Mouse (Mus musculus): ENCODE results near the gene C1s2.
"Not testable (repeated sequence)": the region's sequence is repeated elsewhere in the genome, so short reads cannot be mapped to it uniquely, and the experiment has no call there.

Gene C1s2

DNA sequence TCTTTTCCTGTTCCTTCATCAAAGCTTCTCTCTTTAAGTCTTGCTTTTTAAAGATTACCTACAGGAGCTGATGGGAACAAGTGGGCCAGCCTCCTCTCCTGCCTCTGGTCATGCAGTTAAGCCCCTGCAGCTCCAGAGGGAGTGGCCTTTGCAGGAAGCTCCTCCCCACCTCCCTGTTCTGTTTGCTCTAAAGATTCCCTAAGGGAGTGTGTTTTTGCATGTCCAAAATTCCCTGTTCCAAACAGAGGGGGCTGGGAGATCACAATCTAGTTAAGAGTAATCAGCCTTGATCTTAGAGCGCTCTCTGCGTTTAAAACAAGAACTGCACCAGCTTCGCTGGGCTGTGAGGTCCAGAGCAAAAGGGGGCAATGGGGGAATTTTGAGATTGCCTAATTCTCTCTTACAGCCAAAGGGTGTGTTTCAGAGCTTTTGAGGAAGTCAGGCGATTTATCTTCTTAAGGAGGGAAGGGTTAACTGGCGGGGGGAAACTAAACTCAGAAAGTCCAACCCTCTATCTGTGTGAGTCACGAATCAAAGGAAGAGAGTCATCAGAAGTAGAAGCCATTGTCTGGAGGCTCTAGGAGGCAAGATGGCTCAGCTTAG, 1.1 kb upstream of the C1s2 start:
- not testable (repeated sequence) for DNase-seq (ENCODE audit: low spot score)

DNA sequence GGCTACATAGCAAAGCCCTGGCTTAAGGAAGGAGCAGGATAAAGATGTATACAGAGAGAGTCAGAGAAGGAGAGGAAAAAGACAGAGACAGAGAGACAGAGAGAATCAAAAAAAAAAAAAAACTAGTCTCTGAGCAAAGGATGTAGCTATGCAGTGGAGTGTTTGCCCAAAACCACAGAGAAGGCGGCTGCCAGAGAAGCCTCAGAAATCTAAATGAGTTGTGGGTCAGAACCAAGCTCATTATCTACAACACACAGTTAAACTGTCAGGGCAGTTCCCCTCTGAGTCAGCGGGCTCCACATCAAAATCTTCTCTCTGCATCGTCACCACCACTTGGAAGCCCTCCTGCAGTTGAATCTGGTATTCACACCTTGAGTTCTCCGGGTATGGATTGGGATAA, 5.1 kb downstream of the C1s2 start:
- no peak for DNase-seq (ENCODE audit: low spot score)

DNA sequence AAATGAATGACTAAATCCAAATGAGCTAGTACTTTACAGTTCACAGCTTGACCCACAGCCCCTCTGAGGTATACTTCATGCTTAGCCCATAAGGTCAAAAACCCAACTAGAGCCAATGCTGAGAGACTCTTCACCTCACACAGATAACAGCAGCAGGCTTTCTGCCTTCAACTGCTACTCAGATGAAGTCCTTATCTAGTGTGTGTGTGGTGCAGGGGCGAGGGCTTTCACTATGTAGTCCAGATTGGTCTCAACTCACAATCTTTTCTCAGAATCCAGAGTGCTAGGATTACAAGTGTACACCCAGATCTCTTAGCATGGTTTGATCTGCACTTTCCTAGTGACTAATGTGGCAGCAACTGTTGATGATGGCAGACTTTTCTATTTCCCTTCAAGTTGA, 9.7 kb downstream of the C1s2 start:
- DNase-seq (ENCODE audit: low spot score), result not testable (repeated sequence)

DNA sequence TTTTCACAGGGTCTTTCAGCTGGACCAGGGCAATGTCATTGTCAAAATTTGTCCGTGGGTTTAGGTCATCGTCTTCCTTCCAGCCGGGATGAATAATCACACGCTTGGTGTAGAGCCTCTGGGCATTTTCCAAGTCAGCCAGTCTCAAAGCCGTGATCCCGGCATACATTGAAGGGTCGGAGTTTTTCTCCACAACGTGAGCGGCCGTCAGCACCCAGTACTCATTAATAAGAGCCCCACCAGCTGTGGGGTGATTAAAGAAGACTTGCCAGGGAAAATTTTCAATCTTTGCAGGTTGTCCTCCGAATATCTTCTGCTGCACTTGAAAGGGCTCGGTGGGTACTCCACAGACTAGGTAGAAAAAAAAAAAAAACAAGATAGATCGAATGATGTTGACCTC, 10.3 kb downstream of the C1s2 start:
- no peak for DNase-seq (ENCODE audit: low spot score)

DNA sequence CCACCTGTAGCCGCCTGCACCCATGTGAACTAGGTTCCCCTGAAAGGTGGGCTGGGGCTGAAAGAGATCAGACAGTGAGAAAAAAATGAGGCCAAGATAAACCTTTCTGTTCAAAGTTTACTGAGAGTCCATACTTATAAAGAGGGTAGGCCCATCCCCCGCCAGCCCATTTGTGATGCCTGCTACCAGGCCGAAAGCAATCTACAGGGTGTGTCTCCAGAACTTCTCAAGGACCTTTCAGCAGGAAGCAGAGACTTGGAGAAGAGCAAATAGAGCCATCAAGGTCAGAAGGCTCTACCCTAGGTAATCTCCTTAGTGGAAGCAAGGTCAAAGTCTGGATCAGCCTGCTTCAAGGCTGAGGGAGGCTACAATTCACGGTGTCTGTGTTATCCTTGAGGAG, 33.9 kb downstream of the C1s2 start:
- DNase-seq (ENCODE audit: low spot score), result no peak

DNA sequence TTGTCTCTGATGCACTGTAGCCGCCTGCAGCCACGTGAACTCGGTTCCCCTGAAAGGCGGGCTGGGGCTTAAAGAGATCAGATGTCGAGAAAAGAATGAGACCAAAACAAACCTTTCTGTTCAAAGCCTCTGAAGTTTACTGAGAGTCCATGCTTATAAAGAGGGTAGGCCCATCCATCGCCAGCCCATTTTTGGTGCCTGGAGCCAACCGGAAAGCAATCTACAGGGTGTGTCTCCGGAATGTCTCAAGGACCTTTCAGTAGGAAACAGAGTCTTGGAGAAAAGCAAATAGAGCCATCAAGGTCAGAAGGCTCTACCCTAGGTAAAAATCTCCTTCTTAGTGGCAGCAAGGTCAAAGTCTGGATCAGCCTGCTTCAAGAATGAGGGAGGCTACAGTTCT, 42.8 kb downstream of the C1s2 start:
- no peak for DNase-seq (ENCODE audit: low spot score)

DNA sequence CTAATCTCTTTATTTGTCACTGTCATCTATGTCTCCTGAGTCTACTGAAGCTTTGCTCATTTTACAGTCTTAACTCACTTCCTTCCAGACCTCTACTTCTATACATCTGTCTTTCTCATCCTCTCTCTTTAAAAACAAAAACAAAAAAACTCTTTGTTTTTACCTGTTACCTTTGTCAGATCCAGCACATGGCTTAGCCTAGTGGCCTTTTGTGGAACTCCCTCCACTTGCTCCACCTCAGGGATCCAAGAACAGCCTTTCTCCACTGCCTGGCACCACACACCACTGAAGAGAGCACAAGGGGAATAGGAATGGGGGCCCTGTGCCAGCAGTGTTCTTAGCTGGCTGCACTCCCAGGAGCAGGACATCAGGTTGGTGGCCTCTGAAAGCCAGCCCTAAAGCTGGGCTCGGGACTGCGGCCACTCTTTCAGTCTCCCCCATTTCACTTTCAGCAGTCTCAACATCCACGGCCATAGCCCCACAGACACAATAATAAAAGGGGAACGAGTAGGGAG, 43.6 kb downstream of the C1s2 start:
- DNase-seq (ENCODE audit: low spot score), result peak; percentile 69

DNA sequence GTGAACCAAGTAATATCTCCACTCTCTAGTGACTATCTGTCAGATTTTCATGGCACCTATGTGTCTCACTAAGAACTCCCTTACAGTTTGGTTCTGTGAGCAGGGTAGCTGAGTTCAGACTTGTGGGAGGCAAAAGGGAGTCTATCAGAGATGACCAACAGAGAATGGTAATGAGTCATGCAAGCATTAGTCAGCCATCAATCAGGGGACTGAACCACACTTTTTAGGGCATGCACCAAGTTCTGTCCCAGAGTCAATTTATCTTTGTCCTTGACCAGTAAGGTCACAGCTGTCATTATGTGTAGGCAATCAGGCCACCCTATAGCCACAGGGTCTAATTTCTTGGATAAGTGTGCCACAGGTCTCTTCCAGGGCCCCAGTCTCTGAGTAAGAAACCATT, 47.1 kb downstream of the C1s2 start:
- no peak for DNase-seq (ENCODE audit: low spot score)

DNA sequence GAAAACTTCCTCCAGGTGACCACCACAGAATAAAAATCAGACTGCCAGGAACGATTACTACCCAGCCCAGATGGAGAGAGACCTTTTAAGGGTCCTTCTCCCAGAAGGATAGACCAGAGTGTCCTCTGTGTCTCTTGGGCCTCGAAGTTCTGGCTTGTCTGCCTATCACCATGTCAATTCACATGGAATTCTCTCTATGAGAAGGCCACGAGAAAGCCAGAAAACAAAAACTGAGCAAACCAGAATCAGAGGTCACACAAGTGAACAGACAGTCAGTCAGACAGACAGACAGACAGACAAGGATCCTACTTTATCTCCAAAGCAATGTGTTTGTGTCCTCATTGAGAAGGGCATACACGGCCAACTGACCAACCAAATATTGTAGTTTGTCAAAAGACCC, 49.6 kb downstream of the C1s2 start:
- peak; percentile 58 for DNase-seq (ENCODE audit: low spot score)

DNA sequence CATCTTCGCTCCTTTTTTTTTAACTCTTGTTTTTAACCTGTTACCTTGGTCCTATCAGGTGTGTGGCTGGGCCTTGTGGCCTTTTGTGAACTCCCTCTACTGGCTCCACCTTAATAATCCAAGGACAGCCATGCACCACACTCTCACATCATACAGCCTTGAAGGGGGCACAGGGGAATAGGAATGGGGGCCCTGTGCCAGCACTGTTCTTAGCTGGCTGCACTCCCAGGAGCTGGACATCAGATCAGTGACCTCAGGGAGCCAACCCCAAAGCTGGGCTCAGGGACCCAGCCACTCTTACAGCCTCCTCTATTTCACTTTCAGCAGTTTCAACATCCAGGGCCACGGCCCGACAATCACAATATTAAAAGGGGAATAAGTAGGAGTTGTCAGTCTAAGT, 50.1 kb downstream of the C1s2 start:
- DNase-seq (ENCODE audit: low spot score), result peak; percentile 78

DNA sequence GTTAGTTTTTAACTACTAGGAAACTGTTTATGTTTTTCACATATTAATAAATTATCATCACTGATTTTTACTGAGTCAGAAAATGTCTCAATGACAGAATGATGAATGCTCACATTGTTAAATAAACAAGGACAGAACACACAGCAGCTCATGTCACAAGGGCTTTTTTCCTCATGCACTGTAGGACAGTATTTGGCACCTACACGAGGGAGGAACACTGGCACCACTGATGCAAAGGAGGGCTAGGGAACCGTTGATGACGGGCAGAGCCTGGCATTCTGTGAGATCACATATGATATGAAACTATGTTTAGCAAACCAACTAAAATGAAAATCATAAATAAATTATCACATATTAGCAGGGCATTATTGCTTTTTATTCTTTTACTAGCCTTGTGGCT, 51.0 kb downstream of the C1s2 start:
- peak; percentile 45 for DNase-seq (ENCODE audit: low spot score)

DNA sequence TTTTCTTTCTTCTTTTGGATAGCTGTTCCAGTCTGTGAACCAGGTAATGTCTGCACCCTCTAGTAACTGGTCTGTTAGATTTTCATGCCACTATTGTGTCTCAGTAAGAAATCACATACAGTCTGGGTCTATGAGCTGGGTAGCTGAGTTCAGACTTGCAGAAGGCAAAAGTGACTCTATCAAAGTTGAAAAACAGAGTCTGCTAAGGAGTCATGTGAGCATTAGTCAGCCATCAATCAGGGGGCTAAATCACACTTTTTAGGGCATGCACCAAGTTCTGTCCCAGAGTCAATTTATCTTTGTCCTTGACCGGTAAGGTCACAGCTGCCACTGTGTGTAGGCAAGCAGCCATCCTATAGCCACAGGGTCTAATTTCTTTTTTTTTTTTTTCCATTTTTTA, 53.7 kb downstream of the C1s2 start:
- no peak for DNase-seq (ENCODE audit: low spot score)

DNA sequence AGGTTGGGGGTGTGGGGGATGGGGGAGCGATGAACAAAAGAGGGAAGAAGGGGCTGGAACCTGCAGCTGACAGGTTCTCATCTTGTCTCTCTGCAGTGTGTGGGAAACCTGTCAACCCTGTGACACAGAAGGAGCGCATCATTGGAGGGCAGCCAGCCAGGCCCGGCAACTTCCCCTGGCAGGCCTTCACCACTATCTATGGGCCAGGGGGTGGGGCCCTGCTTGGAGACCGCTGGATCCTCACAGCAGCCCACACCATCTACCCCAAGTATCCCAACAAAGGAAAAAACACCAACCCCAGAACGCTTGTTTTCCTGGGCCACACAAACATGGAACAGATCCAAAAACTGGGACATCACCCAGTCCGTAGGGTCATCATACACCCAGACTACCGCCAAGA, 55.7 kb downstream of the C1s2 start:
- DNase-seq (ENCODE audit: low spot score), result not testable (repeated sequence)

DNA sequence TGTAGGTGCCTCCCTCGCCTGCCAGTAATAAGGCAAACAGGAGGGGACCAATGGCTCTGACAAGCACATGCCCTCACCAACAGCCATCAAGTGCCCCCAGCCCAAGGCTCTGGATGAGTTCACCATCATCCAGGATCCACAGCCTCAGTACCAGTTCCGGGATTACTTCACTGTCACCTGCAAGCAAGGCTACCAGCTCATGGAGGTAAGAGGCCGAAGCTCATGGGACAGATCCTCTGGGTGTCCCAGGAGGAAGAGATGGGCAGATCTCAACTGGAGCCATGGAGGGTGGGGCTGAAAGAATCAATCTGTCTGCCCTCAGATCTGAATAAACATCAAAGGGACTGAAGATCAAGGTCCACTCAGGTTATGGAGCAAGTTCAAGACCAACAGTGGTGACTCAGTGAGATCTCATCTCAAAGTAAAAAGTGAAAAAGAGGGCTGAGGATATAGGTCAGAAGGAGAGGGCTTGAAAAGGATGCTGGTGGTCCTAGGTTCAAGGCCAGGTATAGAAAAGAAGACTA, 60.7 kb downstream of the C1s2 start:
- DNase-seq (ENCODE audit: low spot score), result not testable (repeated sequence)
